Mouse (Mus musculus) cerebellum, adult 2 months (tissue): Measurements from ENCODE around the gene Pias3. TPM values are rescaled to one million over a fixed set of nuclear protein-coding genes. Genes with fewer than 3 reads are reported as not detected.
"Not testable (repeated sequence)": the region's sequence is repeated elsewhere in the genome, so short reads cannot be mapped to it uniquely, and the experiment has no call there.

Experiments used
- DNase-seq, 2 experiments: peaks; one replicate each; pipeline ENCODE4 v3.0.0; 2021
- H3K27ac ChIP-seq: fragments of 200-500 bp; 2 replicates; pipeline ENCODE4 v1.5.1; 2012; ENCODE audit warnings: low read length, control low read depth, inconsistent platforms; ENCODE audit not compliant: insufficient read depth
- H3K27me3 ChIP-seq: fragments of 200-500 bp; 2 replicates; pipeline ENCODE4 v1.6.1; 2012; ENCODE audit warnings: inconsistent platforms, mild to moderate bottlenecking, low read length, moderate library complexity; ENCODE audit not compliant: control insufficient read depth, insufficient read depth
- H3K4me1 ChIP-seq: fragments of 200-500 bp; 2 replicates; pipeline ENCODE4 v1.6.1; 2011; ENCODE audit warnings: low read length; ENCODE audit not compliant: control insufficient read depth, insufficient read depth
- H3K4me3 ChIP-seq: fragments of 200-500 bp; replicated peaks from 2 replicates; pipeline ENCODE3; 2011; ENCODE audit warnings: mild to moderate bottlenecking, low read depth, low read length, control low read depth; ENCODE audit not compliant: insufficient read depth
- CTCF ChIP-seq: fragments of 200-500 bp; IDR thresholded peaks from 2 replicates; pipeline ENCODE4 v1.5.1; 2011; ENCODE audit warnings: low read depth, mild to moderate bottlenecking, control low read depth, low read length, moderate library complexity, borderline replicate concordance; ENCODE audit not compliant: insufficient read depth
- POLR2A ChIP-seq: fragments of 200-500 bp; IDR thresholded peaks from 2 replicates; pipeline ENCODE4 v1.6.1; 2011; ENCODE audit warnings: low read length, control low read depth, borderline replicate concordance; ENCODE audit not compliant: insufficient read depth
- WGBS: fragments of 180-500 bp; shearing (Covaris S2); methylation state at CpG from one replicate; pipeline ENCODE4 v1.1.7; 2018; 5-methylcytosine and 5-hydroxymethylcytosine counted together
- polyA plus RNA-seq: library from polyadenylated mRNA; depleted of rRNA; stranded (reverse); fragments of >200 nt; gene quantifications from 2 replicates; pipeline ENCODE4 v1.2.3, GENCODE M21; 2012; rRNA removed

The Pias3 gene
- polyA plus RNA-seq = 38.6 and 41.9 TPM in 2 replicates

DNA sequence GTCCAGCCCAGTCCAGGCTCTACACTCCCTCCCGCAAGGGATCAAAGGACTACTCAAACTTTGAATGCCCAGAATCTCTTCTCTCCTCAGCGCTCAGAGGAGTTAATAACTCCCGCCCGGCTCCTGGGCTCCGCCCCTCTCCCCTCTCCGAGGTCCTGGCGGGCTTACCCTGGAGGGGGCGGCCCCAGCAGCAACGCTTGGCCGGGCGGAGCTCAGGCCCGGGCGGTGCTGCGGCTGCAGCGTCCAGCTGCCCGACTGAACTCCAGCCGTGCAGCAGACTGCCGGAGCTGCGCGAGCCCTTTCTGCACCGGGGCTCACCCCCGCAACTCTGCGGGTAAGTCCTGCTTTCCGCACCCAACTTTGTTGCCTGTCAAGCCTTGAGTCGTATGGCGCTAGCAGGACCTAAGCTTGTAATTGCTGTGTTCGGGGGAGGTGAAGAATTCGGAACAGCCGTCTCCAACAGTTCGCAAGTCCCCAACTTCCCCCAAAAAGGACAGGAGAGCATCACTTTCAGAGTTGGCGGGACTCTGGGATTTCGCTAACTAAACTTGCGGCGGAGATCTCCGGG, at the start of gene Pias3:
Gene Pias3 (plus strand): TSS at position 187 of the 568 bp plus-strand sequence.
- Histone ChIP-seq H3K27ac (peak within 1 kb of the TSS; percentile 82), H3K4me3 (peak within 1 kb of the TSS; percentile 90), H3K4me1 (peaks cover 10% of the 10 kb centered on the region; the same call in 1 of the 2 replicates), H3K27me3 (no peaks in the 10 kb centered on the region)
- TF ChIP-seq CTCF (no peak), POLR2A (0 out of 2 replicates have a peak, but pooled peaks have one; percentile 14)
- peak; percentile 55 to 59 for DNase-seq
- WGBS = under 1% methylated on average over 35 of the region's 35 CpGs

DNA sequence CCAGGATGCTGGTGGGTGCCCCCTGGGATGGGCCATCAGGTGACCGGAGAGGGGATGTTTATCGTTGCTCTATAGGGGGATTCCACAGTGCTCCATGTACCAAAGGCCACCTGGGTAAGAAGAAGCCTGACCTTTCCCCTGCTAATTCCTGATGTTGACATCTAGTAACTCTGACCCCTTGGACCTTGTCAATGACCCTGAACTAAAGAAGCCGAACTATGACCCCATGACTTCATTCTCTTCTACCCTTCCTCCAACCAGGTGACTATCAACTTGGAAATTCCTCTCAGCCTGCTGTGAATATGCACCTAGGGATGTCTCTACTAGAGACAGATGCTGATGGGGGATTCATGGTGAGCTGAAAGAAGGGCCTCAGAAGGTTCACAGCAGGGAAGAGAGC, 48.8 kb upstream of the Pias3 start:
- H3K4me1 ChIP-seq = no peaks in the 10 kb centered on the region
- no peak for DNase-seq
- no peaks in the 10 kb centered on the region for H3K27me3 ChIP-seq
- H3K27ac ChIP-seq = no peak overlapping the region
- H3K4me3 ChIP-seq = no peak overlapping the region
- TF ChIP-seq CTCF (no peak), POLR2A (no peak)
- WGBS = 85% methylated on average over 3 of the region's 3 CpGs

DNA sequence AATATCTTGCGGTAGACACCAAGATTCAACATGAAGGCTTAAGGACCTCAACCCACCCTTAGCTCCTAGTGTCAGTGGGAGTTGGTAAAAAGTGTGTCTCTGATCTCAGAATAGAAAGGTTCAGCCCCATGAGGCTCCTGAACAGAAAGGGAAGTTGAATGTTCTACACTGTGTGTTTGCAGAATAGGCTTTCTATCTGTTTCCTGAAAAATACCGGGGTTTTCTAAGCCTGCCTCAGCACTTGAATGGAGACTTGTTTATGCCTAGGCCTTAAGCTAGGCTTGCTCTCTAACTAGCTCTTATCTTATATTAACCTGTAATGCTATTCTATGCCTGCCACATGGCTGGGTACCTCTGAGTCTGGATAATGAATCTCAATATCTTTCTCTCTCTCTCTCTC, 35.3 kb upstream of the Pias3 start:
- Histone ChIP-seq H3K4me3 (no peak overlapping the region), H3K27me3 (no peaks in the 10 kb centered on the region), H3K4me1 (no peaks in the 10 kb centered on the region; the same call in 1 of the 2 replicates), H3K27ac (no peak overlapping the region)
- no peak for DNase-seq
- no peak for TF ChIP-seq CTCF
- TF ChIP-seq POLR2A = no peak
- WGBS = 97% methylated on average over 2 of the region's 2 CpGs

DNA sequence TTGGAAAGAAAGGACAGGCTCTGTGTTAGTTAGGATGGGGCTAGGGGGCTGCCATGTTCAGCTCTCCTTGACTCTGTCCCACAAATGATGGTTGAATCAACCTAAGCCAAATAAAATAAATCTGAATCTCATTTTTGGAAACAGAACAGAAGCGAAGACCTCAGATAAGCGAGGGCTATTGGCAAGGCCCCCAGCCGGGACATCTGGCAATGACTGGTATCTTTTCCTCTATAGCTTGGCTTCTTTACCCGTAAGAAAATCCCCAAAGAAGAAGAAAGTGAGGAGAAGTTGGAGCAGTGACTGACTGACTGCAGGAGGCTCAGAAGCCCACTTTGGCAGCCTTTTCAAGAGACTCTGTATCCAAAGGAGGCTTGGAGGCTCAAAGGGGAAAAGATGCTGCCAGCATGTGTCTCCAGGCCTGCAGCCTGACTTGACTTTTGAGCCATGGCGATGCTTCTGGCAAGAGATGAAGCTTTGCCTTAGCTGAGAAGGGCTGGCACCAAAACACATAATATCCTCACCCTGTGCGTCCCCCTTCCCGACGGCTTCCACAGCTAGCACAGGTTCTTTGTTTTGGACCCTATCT, 33.4 kb upstream of the Pias3 start:
- peak; percentile 26 to 39 for DNase-seq
- peak overlapping the region; percentile 49 for H3K4me3 ChIP-seq
- no peaks in the 10 kb centered on the region for H3K27me3 ChIP-seq
- H3K27ac ChIP-seq = 0 out of 2 replicates have a peak overlapping the region, but pooled peaks have one; percentile 17
- H3K4me1 ChIP-seq = no peaks in the 10 kb centered on the region; the same call in 1 of the 2 replicates
- 23% methylated on average over 8 of the region's 8 CpGs for WGBS
- TF ChIP-seq CTCF (no peak), POLR2A (no peak)

DNA sequence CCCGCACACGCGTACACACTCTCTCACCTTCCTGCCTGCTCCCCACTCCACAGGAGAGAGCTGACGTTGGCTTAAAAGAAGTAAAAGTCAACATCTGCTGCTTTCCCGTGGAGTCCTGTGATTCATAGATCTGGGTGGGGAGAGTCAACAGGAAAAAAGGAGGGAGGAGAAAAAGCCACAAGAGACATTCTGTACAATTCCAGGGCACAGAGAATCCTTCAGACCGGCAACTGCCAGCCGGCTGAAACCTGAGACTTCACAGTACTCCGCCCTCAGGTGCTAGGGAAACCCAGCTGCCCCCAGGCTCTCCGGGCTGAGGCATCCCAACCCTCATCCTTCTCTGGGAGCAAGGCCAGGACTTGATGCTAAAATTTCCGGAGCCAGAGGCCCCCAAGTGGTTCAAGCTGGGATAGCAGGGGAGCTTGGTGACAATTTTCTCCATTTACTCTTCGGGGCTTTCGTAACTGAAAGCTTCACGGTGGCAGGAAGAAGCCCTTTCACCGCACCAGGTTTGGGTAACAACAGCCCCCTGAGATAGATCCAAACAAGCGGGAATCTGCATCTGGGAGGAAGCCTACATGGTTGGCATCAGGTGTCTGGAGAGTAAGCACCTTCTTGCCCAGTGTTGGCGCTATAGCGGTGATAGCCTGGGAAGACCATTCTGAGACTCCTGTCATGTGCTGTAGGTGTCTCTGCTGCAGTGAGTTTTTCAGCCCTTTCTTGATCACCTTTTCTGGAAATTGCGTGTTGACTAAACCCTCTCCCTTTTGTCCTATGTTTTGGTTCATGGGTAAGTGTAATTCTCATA, 32.5 kb upstream of the Pias3 start:
- peak overlapping the region; percentile 52 for H3K27ac ChIP-seq
- WGBS = 2% methylated on average over 16 of the region's 18 CpGs
- peak; percentile 86 to 93 for DNase-seq
- H3K27me3 ChIP-seq = no peaks in the 10 kb centered on the region
- TF ChIP-seq POLR2A (peak; percentile 25; the same call in 1 of the 2 replicates), CTCF (peak; percentile 71)
- H3K4me3 ChIP-seq = peak overlapping the region; percentile 76
- H3K4me1 ChIP-seq = no peaks in the 10 kb centered on the region; the same call in 1 of the 2 replicates

DNA sequence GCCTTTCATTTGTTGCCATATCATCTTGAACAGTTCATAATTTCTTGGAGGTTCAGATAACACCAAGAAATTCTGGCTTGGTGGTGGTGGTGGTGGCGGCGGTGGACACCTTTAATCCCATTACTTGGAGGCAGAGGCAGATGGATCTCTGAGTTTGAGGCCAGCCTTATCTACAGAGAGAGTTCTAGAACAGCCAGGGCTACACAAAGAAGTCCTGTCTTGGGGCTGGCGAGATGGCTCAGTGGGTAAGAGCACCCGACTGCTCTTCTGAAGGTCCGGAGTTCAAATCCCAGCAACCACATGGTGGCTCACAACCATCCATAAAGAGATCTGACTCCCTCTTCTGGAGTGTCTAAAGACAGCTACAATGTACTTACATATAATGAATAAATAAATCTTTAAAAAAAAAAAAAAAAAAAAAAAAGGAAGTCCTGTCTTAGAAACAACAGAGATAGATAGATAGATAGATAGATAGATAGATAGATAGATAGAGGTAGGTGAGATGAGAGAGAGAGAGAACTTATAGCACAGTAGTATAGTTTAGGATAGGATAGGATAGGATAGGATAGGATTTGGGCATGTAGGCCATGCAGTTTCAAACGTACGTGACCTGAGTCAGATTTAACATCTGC, 30.3 kb upstream of the Pias3 start:
- not testable (repeated sequence) for DNase-seq, H3K4me3 ChIP-seq, H3K27me3 ChIP-seq, H3K4me1 ChIP-seq, H3K27ac ChIP-seq
- WGBS = 93% methylated on average over 7 of the region's 7 CpGs

DNA sequence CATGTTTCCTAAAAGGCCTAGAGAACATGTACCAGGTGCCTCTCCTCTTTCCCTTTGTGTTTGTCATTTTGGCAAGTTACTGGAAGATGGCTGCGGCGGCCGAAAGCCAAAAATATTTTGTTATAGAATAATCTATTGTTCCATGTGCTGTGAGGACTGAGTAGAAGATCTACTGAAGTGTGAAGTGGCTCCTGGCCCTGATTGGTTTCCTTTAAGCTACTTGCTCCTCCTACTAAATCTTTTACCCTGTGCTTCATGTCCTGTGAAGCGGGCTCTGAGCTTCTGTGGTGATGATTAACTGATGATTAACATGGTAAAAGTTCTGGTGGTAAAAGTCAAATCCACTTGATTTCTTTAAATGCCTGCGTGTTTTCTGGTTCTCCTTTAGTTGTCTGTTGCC, 29.3 kb upstream of the Pias3 start:
- no peaks in the 10 kb centered on the region for H3K27me3 ChIP-seq
- no peak overlapping the region for H3K27ac ChIP-seq
- no peaks in the 10 kb centered on the region; the same call in 1 of the 2 replicates for H3K4me1 ChIP-seq
- no peak overlapping the region for H3K4me3 ChIP-seq
- TF ChIP-seq CTCF = no peak
- TF ChIP-seq POLR2A = no peak
- 92% methylated on average over 5 of the region's 5 CpGs for WGBS
- DNase-seq = no peak
